Mouse (Mus musculus) stomach, postnatal 0 days (tissue): ENCODE results near the gene Oosp3.

ENCODE experiments used
- CTCF ChIP-seq: IDR thresholded peaks from 2 replicates; pipeline ENCODE4 v1.5.1; 2016; ENCODE audit warnings: antibody characterized with exemption, low read depth, mild to moderate bottlenecking, moderate library complexity
- EP300 ChIP-seq: optimal IDR thresholded peaks from 2 replicates; pipeline ENCODE3; 2016; ENCODE audit warnings: antibody characterized with exemption

GRCm38 (mm10) chr19:11712451-11712850, 15.6 kb downstream of the Oosp3 start:
- no peak for TF ChIP-seq CTCF
- no peak for TF ChIP-seq EP300
